Mouse (Mus musculus) embryonic facial prominence, embryonic 14.5 days (tissue): Measurements from ENCODE around the gene Lonp2. TPM values are rescaled to one million over a fixed set of nuclear protein-coding genes. Genes with fewer than 3 reads are reported as not detected.

Source experiments
- ATAC-seq: fragments of 200-750 bp; cut with Nextera tagmentation; 2 replicates; pipeline ENCODE4 v1.8.0; 2017; ENCODE audit warnings: low read depth, moderate number of reproducible peaks, moderate TSS enrichment
- DNase-seq: peaks from one replicate; pipeline ENCODE4 v3.0.0-alpha.2; 2015; ENCODE audit warnings: low spot score
- H3K27ac ChIP-seq: fragments of 300-500 bp; sonication (generic); replicated peaks from 2 replicates; pipeline ENCODE4 v1.5.1; 2014; ENCODE audit warnings: low read depth, mild to moderate bottlenecking, low read length, moderate library complexity
- H3K27me3 ChIP-seq: fragments of 300-500 bp; sonication (generic); replicated peaks from 2 replicates; pipeline ENCODE4 v1.6.1; 2014; ENCODE audit warnings: low read length; ENCODE audit not compliant: control insufficient read depth, insufficient read depth
- H3K36me3 ChIP-seq: fragments of 300-500 bp; sonication (generic); 2 replicates; pipeline ENCODE4 v1.6.1; 2014; ENCODE audit warnings: low read length, mixed read lengths; ENCODE audit not compliant: control insufficient read depth, insufficient read depth
- H3K4me1 ChIP-seq: fragments of 300-500 bp; sonication (generic); 2 replicates; pipeline ENCODE4 v1.6.1; 2014; ENCODE audit warnings: antibody characterized with exemption, low read length; ENCODE audit not compliant: control insufficient read depth, insufficient read depth
- H3K4me2 ChIP-seq: fragments of 300-500 bp; sonication (generic); 2 replicates; pipeline ENCODE4 v1.6.1; 2014; ENCODE audit warnings: low read depth, mild to moderate bottlenecking, low read length, moderate library complexity, mixed read lengths
- H3K4me3 ChIP-seq: fragments of 300-500 bp; sonication (generic); 2 replicates; pipeline ENCODE4 v1.5.1; 2014; ENCODE audit warnings: low read depth, mild to moderate bottlenecking, low read length
- H3K9ac ChIP-seq: fragments of 300-500 bp; sonication (generic); 2 replicates; pipeline ENCODE4 v1.6.1; 2014; ENCODE audit warnings: low read depth, mild to moderate bottlenecking, low read length, moderate library complexity, mixed read lengths
- H3K9me3 ChIP-seq: fragments of 300-500 bp; sonication (generic); 2 replicates; pipeline ENCODE4 v1.6.1; 2016; ENCODE audit warnings: low read length; ENCODE audit not compliant: control insufficient read depth
- WGBS: fragments of 180-500 bp; shearing (Covaris S2); extraction: QIAGEN DNeasy Blood & Tissue Kit; methylation state at CpG from one replicate; pipeline ENCODE4 v1.1.7; 2014; 5-methylcytosine and 5-hydroxymethylcytosine counted together
- polyA plus RNA-seq: library from polyadenylated mRNA; unstranded; fragments of >200 nt; fragmentation: Nextera tagmentation; extraction: Ambion mirVana; gene quantifications from 2 replicates; pipeline ENCODE4 v1.2.1, GENCODE M21; 2014

The Lonp2 gene
- polyA plus RNA-seq, 1 experiment from 2014 or later: 55.7 TPM

GRCm38 (mm10) chr8:86686629-86687028 lies 62.8 kb downstream of the Lonp2 start:
- no peak overlapping the region for H3K4me3 ChIP-seq

GRCm38 (mm10) chr8:86692107-86692506 lies 68.3 kb downstream of the Lonp2 start:
- Histone ChIP-seq H3K4me2 (no peak overlapping the region), H3K27ac (no peak overlapping the region), H3K4me3 (no peak overlapping the region), H3K27me3 (no peaks in the 10 kb centered on the region), H3K9ac (no peak overlapping the region), H3K9me3 (no peaks in the 10 kb centered on the region), H3K4me1 (no peaks in the 10 kb centered on the region), H3K36me3 (no peaks in the 10 kb centered on the region)
- no peak for DNase-seq
- ATAC-seq: no peak
- 73% methylated on average over 1 of the region's 1 CpGs for WGBS

More at GRCm38 (mm10) chr8:86686629-86687028, 62.8 kb downstream of the Lonp2 start:
- ATAC-seq (no peak), DNase-seq (no peak)
- no peaks in the 10 kb centered on the region for H3K9me3 ChIP-seq
- H3K27ac ChIP-seq: no peak overlapping the region
- 45% methylated on average over 3 of the region's 3 CpGs for WGBS
- no peaks in the 10 kb centered on the region for H3K36me3 ChIP-seq
- H3K9ac ChIP-seq: no peak overlapping the region
- no peak overlapping the region for H3K4me2 ChIP-seq
- H3K4me1 ChIP-seq: no peaks in the 10 kb centered on the region
- no peaks in the 10 kb centered on the region for H3K27me3 ChIP-seq

- DNase-seq (no peak), ATAC-seq (no peak)
- 85% methylated on average over 1 of the region's 1 CpGs for WGBS
- Histone ChIP-seq H3K4me3 (no peak overlapping the region), H3K27me3 (no peaks in the 10 kb centered on the region), H3K4me2 (no peak overlapping the region), H3K9me3 (no peaks in the 10 kb centered on the region), H3K4me1 (no peaks in the 10 kb centered on the region), H3K9ac (no peak overlapping the region), H3K27ac (no peak overlapping the region), H3K36me3 (no peaks in the 10 kb centered on the region)
Observed at GRCm38 (mm10) chr8:86694011-86694410, 70.2 kb downstream of the Lonp2 start.

GRCm38 (mm10) chr8:86695703-86696102 lies 71.9 kb downstream of the Lonp2 start:
- H3K4me3 ChIP-seq: no peak overlapping the region
- no peaks in the 10 kb centered on the region for H3K36me3 ChIP-seq
- no peaks in the 10 kb centered on the region for H3K27me3 ChIP-seq
- H3K9ac ChIP-seq: no peak overlapping the region
- 86% methylated on average over 2 of the region's 2 CpGs for WGBS
- H3K27ac ChIP-seq: no peak overlapping the region
- ATAC-seq (no peak), DNase-seq (no peak)
- H3K9me3 ChIP-seq: no peaks in the 10 kb centered on the region
- H3K4me2 ChIP-seq: no peak overlapping the region
- H3K4me1 ChIP-seq: no peaks in the 10 kb centered on the region

GRCm38 (mm10) chr8:86698811-86699421 lies 75.1 kb downstream of the Lonp2 start:
- DNase-seq (no peak), ATAC-seq (no peak)
- no peaks in the 10 kb centered on the region for H3K9me3 ChIP-seq
- no peaks in the 10 kb centered on the region for H3K27me3 ChIP-seq
- no peak overlapping the region for H3K4me3 ChIP-seq
- WGBS: 79% methylated on average over 1 of the region's 1 CpGs
- H3K9ac ChIP-seq: no peak overlapping the region
- peaks cover 5% of the 10 kb centered on the region; the same call in 1 of the 2 replicates for H3K36me3 ChIP-seq
- no peaks in the 10 kb centered on the region for H3K4me1 ChIP-seq
- H3K4me2 ChIP-seq: no peak overlapping the region
- no peak overlapping the region for H3K27ac ChIP-seq

- Histone ChIP-seq H3K4me2 (no peak overlapping the region), H3K36me3 (peaks cover 5% of the 10 kb centered on the region; the same call in 1 of the 2 replicates), H3K27ac (no peak overlapping the region), H3K9ac (no peak overlapping the region), H3K4me3 (no peak overlapping the region), H3K27me3 (no peaks in the 10 kb centered on the region), H3K4me1 (no peaks in the 10 kb centered on the region), H3K9me3 (no peaks in the 10 kb centered on the region)
- no peak for ATAC-seq
- no peak for DNase-seq
- 88% methylated on average over 12 of the region's 12 CpGs for WGBS
Observed at GRCm38 (mm10) chr8:86699471-86699870, 75.6 kb downstream of the Lonp2 start.

GRCm38 (mm10) chr8:86702453-86702852 lies 78.6 kb downstream of the Lonp2 start:
- Histone ChIP-seq H3K27ac (no peak overlapping the region), H3K36me3 (peaks cover 5% of the 10 kb centered on the region; the same call in 1 of the 2 replicates), H3K4me2 (no peak overlapping the region), H3K9me3 (no peaks in the 10 kb centered on the region), H3K27me3 (no peaks in the 10 kb centered on the region), H3K4me3 (no peak overlapping the region), H3K9ac (no peak overlapping the region), H3K4me1 (no peaks in the 10 kb centered on the region)
- WGBS: 82% methylated on average over 3 of the region's 3 CpGs
- DNase-seq (no peak), ATAC-seq (no peak)

- ATAC-seq: no peak
- WGBS: 76% methylated on average over 3 of the region's 3 CpGs
- Histone ChIP-seq H3K27ac (no peak overlapping the region), H3K9me3 (no peaks in the 10 kb centered on the region), H3K27me3 (no peaks in the 10 kb centered on the region), H3K9ac (no peak overlapping the region), H3K4me3 (no peak overlapping the region), H3K4me2 (no peak overlapping the region), H3K36me3 (peaks cover 15% of the 10 kb centered on the region), H3K4me1 (no peaks in the 10 kb centered on the region)
- no peak for DNase-seq
Observed at GRCm38 (mm10) chr8:86705317-86705716, 81.5 kb downstream of the Lonp2 start.

- Histone ChIP-seq H3K27ac (no peak overlapping the region), H3K36me3 (peaks cover 15% of the 10 kb centered on the region), H3K9ac (no peak overlapping the region), H3K27me3 (no peaks in the 10 kb centered on the region), H3K4me2 (no peak overlapping the region), H3K4me3 (no peak overlapping the region), H3K4me1 (no peaks in the 10 kb centered on the region), H3K9me3 (no peaks in the 10 kb centered on the region)
- 81% methylated on average over 5 of the region's 5 CpGs for WGBS
- DNase-seq (no peak), ATAC-seq (no peak)
Observed at GRCm38 (mm10) chr8:86706756-86707155, 82.9 kb downstream of the Lonp2 start.
